29 mouse cellular contexts compared by ENCODE assay signal in genomic region chr19:15398624-15399023, GRCm38 (mm10).
"Had no signal": no experiment of that assay in that cellular context is flagged by ENCODE, and none has a peak within 500 bp of the region (broad histone marks: within the 10 kb centered on the region; RNA-seq: fewer than 3 reads in every experiment).

No protein-coding gene starts in this region.

- DNase-seq: left cerebral cortex, postnatal 4 days; liver; liver, embryonic 13.5 days; liver, postnatal 0 days; lung, adult 18-20 months; lung, adult 2 months; lung, embryonic 14.5 days; lung, postnatal 10 days; lung, postnatal 14 days; lung, postnatal 36 days; lung, postnatal 4 days; midbrain, embryonic 14.5 days had no signal

- H3K27me3 ChIP-seq: limb, embryonic 12.5 days; liver, embryonic 12.5 days; liver, embryonic 13.5 days; liver, embryonic 15.5 days; lung, embryonic 15.5 days; megakaryocyte, embryonic 14.5 days; midbrain, embryonic 13.5 days; midbrain, embryonic 15.5 days; neural tube, embryonic 12.5 days had no signal

- H3K4me3 ChIP-seq: left cerebral cortex, adult 2 months; limb, embryonic 12.5 days; liver, embryonic 12.5 days; liver, embryonic 13.5 days; liver, embryonic 15.5 days; lung, embryonic 15.5 days; megakaryocyte, embryonic 14.5 days; midbrain, embryonic 10.5 days; midbrain, embryonic 12.5 days; midbrain, embryonic 13.5 days; midbrain, embryonic 15.5 days; myocyte; neural tube, embryonic 12.5 days had no signal

- H3K4me2 ChIP-seq: limb, embryonic 12.5 days; liver, embryonic 11.5 days; liver, embryonic 12.5 days; liver, embryonic 13.5 days; liver, embryonic 15.5 days; lung, embryonic 14.5 days; lung, embryonic 15.5 days; midbrain, embryonic 11.5 days; midbrain, embryonic 12.5 days; midbrain, embryonic 13.5 days; midbrain, embryonic 15.5 days; neural tube, embryonic 12.5 days had no signal

- H3K27ac ChIP-seq: left cerebral cortex, adult 2 months; limb, embryonic 12.5 days; liver, embryonic 12.5 days; liver, embryonic 13.5 days; liver, embryonic 14.5 days; liver, embryonic 15.5 days; lung, embryonic 15.5 days; macrophage; midbrain, embryonic 10.5 days; midbrain, embryonic 12.5 days; midbrain, embryonic 13.5 days; midbrain, embryonic 15.5 days; neural tube, embryonic 12.5 days had no signal

- H3K4me1 ChIP-seq: liver, embryonic 12.5 days; liver, embryonic 13.5 days; liver, embryonic 15.5 days; lung, embryonic 15.5 days; megakaryocyte, embryonic 14.5 days; midbrain, embryonic 10.5 days; midbrain, embryonic 12.5 days; midbrain, embryonic 13.5 days; midbrain, embryonic 15.5 days; neural tube, embryonic 12.5 days had no signal

- ATAC-seq: liver, embryonic 12.5 days; liver, postnatal 0 days; lung, postnatal 0 days; midbrain, embryonic 13.5 days; midbrain, embryonic 15.5 days had no signal

- H3K9ac ChIP-seq: limb, embryonic 12.5 days; liver, embryonic 12.5 days; liver, embryonic 13.5 days; liver, embryonic 14.5 days; liver, embryonic 15.5 days; liver, postnatal 0 days; lung, embryonic 14.5 days; lung, embryonic 15.5 days; midbrain, embryonic 12.5 days; midbrain, embryonic 13.5 days; midbrain, embryonic 15.5 days; neural tube, embryonic 12.5 days had no signal

- H3K36me3 ChIP-seq: limb, embryonic 12.5 days; liver, embryonic 12.5 days; liver, embryonic 13.5 days; liver, embryonic 15.5 days; lung, embryonic 15.5 days; midbrain, embryonic 10.5 days; midbrain, embryonic 12.5 days; midbrain, embryonic 13.5 days; midbrain, embryonic 15.5 days; neural tube, embryonic 12.5 days had no signal

- H3K9me3 ChIP-seq: limb, embryonic 12.5 days; liver, embryonic 12.5 days; liver, embryonic 13.5 days; liver, embryonic 15.5 days; lung, embryonic 15.5 days; midbrain, embryonic 10.5 days; midbrain, embryonic 12.5 days; midbrain, embryonic 13.5 days; midbrain, embryonic 15.5 days; neural tube, embryonic 12.5 days had no signal
